Mouse (Mus musculus) ES-E14 (cell line): Measurements from ENCODE around the gene Timm8b. TPM values are rescaled to one million over a fixed set of nuclear protein-coding genes. Genes with fewer than 3 reads are reported as not detected.
A peak's percentile ranks its signal among the peaks of the same experiment; 100 is the strongest.

ENCODE experiments used
- DNase-seq: peaks from one replicate; pipeline ENCODE4 v3.0.0-alpha.2; 2013; ENCODE audit warnings: low read depth, low spot score
- H3K27ac ChIP-seq: 2 replicates; pipeline ENCODE4 v1.5.1; 2012; ENCODE audit warnings: low read depth, mild to moderate bottlenecking, low read length, moderate library complexity, mixed read lengths; ENCODE audit not compliant: poor library complexity, insufficient read depth, severe bottlenecking
- H3K36me3 ChIP-seq: 2 replicates; pipeline ENCODE4 v1.6.1; 2012; ENCODE audit warnings: mild to moderate bottlenecking, low read length, moderate library complexity, mixed read lengths; ENCODE audit not compliant: control insufficient read depth, poor library complexity, insufficient read depth, severe bottlenecking
- H3K4me1 ChIP-seq, 2 experiments: fragments of 150-350 bp in 1 of 2; sonication (generic) in 1 of 2; 2 replicates each; pipeline ENCODE4 v1.6.1; 2012; ENCODE audit warnings: low read length in 2 of 2, mild to moderate bottlenecking in 1 of 2, mixed read lengths in 1 of 2; ENCODE audit not compliant: control insufficient read depth in 2 of 2, insufficient read depth in 2 of 2, poor library complexity in 1 of 2
- H3K4me3 ChIP-seq, 2 experiments: fragments of 150-350 bp in 1 of 2; sonication (generic) in 1 of 2; 2 replicates each; pipeline ENCODE4 v1.5.1; 2012; ENCODE audit warnings: low read length in 2 of 2, low read depth in 1 of 2, mild to moderate bottlenecking in 1 of 2, mixed read lengths in 1 of 2; ENCODE audit not compliant: insufficient read depth in 1 of 2, poor library complexity in 1 of 2, severe bottlenecking in 1 of 2
- H3K9ac ChIP-seq: 2 replicates; pipeline ENCODE4 v1.6.1; 2012; ENCODE audit warnings: low read depth, mild to moderate bottlenecking, low read length, mixed read lengths; ENCODE audit not compliant: poor library complexity, insufficient read depth, severe bottlenecking
- H3K9me3 ChIP-seq: fragments of 150-350 bp; sonication (generic); 2 replicates; pipeline ENCODE4 v1.6.1; 2012; ENCODE audit warnings: low read depth, mild to moderate bottlenecking, low read length; ENCODE audit not compliant: control insufficient read depth, insufficient read depth
- CHD2 ChIP-seq: IDR thresholded peaks from 2 replicates; pipeline ENCODE4 v1.6.1; 2014; ENCODE audit warnings: mild to moderate bottlenecking, low read depth, low read length, inconsistent platforms
- HCFC1 ChIP-seq: IDR thresholded peaks from 2 replicates; pipeline ENCODE4 v1.6.1; 2012; ENCODE audit warnings: low read length, inconsistent platforms, borderline replicate concordance; ENCODE audit not compliant: insufficient read depth
- MAFK ChIP-seq: IDR thresholded peaks from 2 replicates; pipeline ENCODE4 v1.6.1; 2014; ENCODE audit warnings: mild to moderate bottlenecking, low read depth, low read length, inconsistent platforms; ENCODE audit not compliant: insufficient read depth
- ZC3H11A ChIP-seq: IDR thresholded peaks from 2 replicates; pipeline ENCODE4 v1.6.1; 2012; ENCODE audit warnings: low read depth, mild to moderate bottlenecking, inconsistent platforms, low read length, borderline replicate concordance
- ZNF384 ChIP-seq: IDR thresholded peaks from 2 replicates; pipeline ENCODE4 v1.6.1; 2012; ENCODE audit warnings: low read depth, low read length, inconsistent platforms
- in situ Hi-C, 2 experiments: fragments of 600-800 bp; cut with MboI; formaldehyde crosslinking; loops; one replicate each; pipeline ENCODE4 v1.15.1; 2025; ENCODE audit warnings: low sequenced_read_pairs in 2 of 2, inconsistent platforms in 1 of 2; ENCODE audit not compliant: unreplicated experiment in 2 of 2
- total RNA-seq: library from RNA; depleted of rRNA; stranded (reverse); fragments of 300-350 nt; gene quantifications from 2 replicates; pipeline ENCODE4 v1.2.3, GENCODE M21; 2012

Gene Timm8b
- total RNA-seq, 1 experiment: 179 TPM

- H3K4me3 ChIP-seq: no peak overlapping the region
- TF ChIP-seq MAFK (no peak), ZC3H11A (no peak), HCFC1 (no peak), CHD2 (no peak), ZNF384 (no peak)
- peaks cover 4% of the 10 kb centered on the region; the same call in 1 of the 2 replicates for H3K36me3 ChIP-seq
- H3K9ac ChIP-seq: no peak overlapping the region
- H3K9me3 ChIP-seq: no peaks in the 10 kb centered on the region
- no peaks in the 10 kb centered on the region for H3K4me1 ChIP-seq
- H3K27ac ChIP-seq: no peak overlapping the region
- in situ Hi-C loops: no loop called here
- DNase-seq: no peak
Observed at GRCm38 (mm10) chr9:50590856-50591518, 12.7 kb upstream of the Timm8b start.

- no peak for TF ChIP-seq CHD2
- no peak for TF ChIP-seq ZC3H11A
- no peak for TF ChIP-seq MAFK
- TF ChIP-seq ZNF384: no peak
- no peak for TF ChIP-seq HCFC1
- in situ Hi-C loops: no loop called here
- DNase-seq: no peak
- no peaks in the 10 kb centered on the region for H3K9me3 ChIP-seq
- H3K36me3 ChIP-seq: peaks cover 15% of the 10 kb centered on the region
- no peak overlapping the region for H3K4me3 ChIP-seq
- no peak overlapping the region for H3K9ac ChIP-seq
- H3K27ac ChIP-seq: no peak overlapping the region
- no peaks in the 10 kb centered on the region for H3K4me1 ChIP-seq
Observed at GRCm38 (mm10) chr9:50592955-50593354, 10.8 kb upstream of the Timm8b start.

GRCm38 (mm10) chr9:50593544-50593943 is 10.2 kb upstream of the Timm8b start:
- DNase-seq: peak; percentile 53
- no peak overlapping the region for H3K27ac ChIP-seq
- H3K9me3 ChIP-seq: no peaks in the 10 kb centered on the region
- TF ChIP-seq ZC3H11A (peak; percentile 56; the same call in 1 of the 2 replicates), CHD2 (no peak), ZNF384 (no peak)
- H3K9ac ChIP-seq: no peak overlapping the region
- no peak overlapping the region for H3K4me3 ChIP-seq
- H3K36me3 ChIP-seq: peaks cover 20% of the 10 kb centered on the region
- in situ Hi-C loops: no loop called here
- H3K4me1 ChIP-seq: no peaks in the 10 kb centered on the region

- Histone ChIP-seq H3K4me1 (no peaks in the 10 kb centered on the region), H3K4me3 (no peak overlapping the region), H3K27ac (no peak overlapping the region), H3K9ac (no peak overlapping the region), H3K36me3 (peaks cover 24% of the 10 kb centered on the region), H3K9me3 (no peaks in the 10 kb centered on the region)
- DNase-seq: no peak
- no peak for TF ChIP-seq HCFC1
- TF ChIP-seq MAFK: no peak
- TF ChIP-seq ZC3H11A: no peak
- in situ Hi-C loops: no loop called here
Observed at GRCm38 (mm10) chr9:50594794-50595417, 8.8 kb upstream of the Timm8b start.

- Histone ChIP-seq H3K9ac (no peak overlapping the region), H3K4me1 (no peaks in the 10 kb centered on the region), H3K36me3 (peaks cover 29% of the 10 kb centered on the region), H3K4me3 (no peak overlapping the region), H3K27ac (no peak overlapping the region), H3K9me3 (no peaks in the 10 kb centered on the region)
- in situ Hi-C loops: no loop called here
- TF ChIP-seq ZNF384 (no peak), HCFC1 (no peak), CHD2 (no peak), MAFK (no peak), ZC3H11A (no peak)
- no peak for DNase-seq
Observed at GRCm38 (mm10) chr9:50596973-50597372, 6.7 kb upstream of the Timm8b start.
